Mouse (Mus musculus) megakaryocyte, embryonic 14.5 days (primary cell): Measurements from ENCODE around the gene Fam172a.

ENCODE experiments used
- FLI1 ChIP-seq: IDR thresholded peaks from 2 replicates; pipeline ENCODE4 v1.6.1; 2012; ENCODE audit warnings: low read length, inconsistent platforms, mixed read lengths
- GATA1 ChIP-seq: IDR thresholded peaks from 3 replicates; pipeline ENCODE4 v1.6.1; 2012; ENCODE audit warnings: mixed read lengths, low read length, inconsistent platforms, borderline replicate concordance

DNA sequence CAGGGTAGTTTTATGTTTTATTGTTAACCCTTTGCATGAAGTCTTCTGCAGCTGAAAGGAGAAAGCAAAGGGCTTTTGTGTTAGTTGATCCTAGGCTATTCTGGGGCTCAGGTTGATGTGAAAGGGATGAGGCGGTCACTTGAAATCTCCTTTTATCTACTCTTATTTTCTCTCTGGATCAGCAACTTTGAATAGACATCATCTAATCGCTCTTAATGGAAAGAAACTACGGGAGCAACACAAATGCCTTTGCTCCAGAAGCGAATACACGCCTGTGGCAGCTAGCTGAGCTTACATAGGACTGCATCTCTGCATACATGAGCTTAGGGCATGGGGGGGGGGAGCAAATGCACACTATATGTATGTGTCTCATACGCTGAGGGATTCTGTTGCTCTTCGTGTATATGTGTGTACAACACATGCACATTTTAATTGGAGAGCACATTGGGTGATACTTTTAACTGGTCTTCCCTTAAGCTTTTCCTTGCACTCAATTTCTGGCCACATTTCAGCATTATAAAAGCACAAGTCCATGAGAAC is 505.1 kb downstream of the Fam172a start:
- TF ChIP-seq GATA1 (no peak), FLI1 (no peak)
